Mouse (Mus musculus) liver, embryonic 12.5 days (tissue): Measurements from ENCODE around the gene Snx9. TPM values are rescaled to one million over a fixed set of nuclear protein-coding genes. Genes with fewer than 3 reads are reported as not detected.

ENCODE experiments used
- ATAC-seq: fragments of 200-750 bp; cut with Nextera tagmentation; 2 replicates; pipeline ENCODE4 v1.8.0; 2017; ENCODE audit warnings: moderate number of reproducible peaks, mild to moderate bottlenecking, moderate library complexity
- H3K27ac ChIP-seq: fragments of 300-500 bp; sonication (generic); 2 replicates; pipeline ENCODE4 v1.5.1; 2016; ENCODE audit warnings: mild to moderate bottlenecking
- H3K27me3 ChIP-seq: fragments of 300-500 bp; sonication (generic); replicated peaks from 2 replicates; pipeline ENCODE4 v1.6.1; 2016; ENCODE audit warnings: mild to moderate bottlenecking, moderate library complexity
- H3K36me3 ChIP-seq: fragments of 300-500 bp; sonication (generic); 2 replicates; pipeline ENCODE4 v1.6.1; 2016; ENCODE audit warnings: mild to moderate bottlenecking, moderate library complexity
- H3K4me1 ChIP-seq: fragments of 300-500 bp; sonication (generic); 2 replicates; pipeline ENCODE4 v1.6.1; 2016
- H3K4me2 ChIP-seq: fragments of 300-500 bp; sonication (generic); 2 replicates; pipeline ENCODE4 v1.6.1; 2016; ENCODE audit warnings: mild to moderate bottlenecking, moderate library complexity
- H3K4me3 ChIP-seq: fragments of 300-500 bp; sonication (generic); 2 replicates; pipeline ENCODE4 v1.5.1; 2016; ENCODE audit warnings: mild to moderate bottlenecking, moderate library complexity
- H3K9ac ChIP-seq: fragments of 300-500 bp; sonication (generic); 2 replicates; pipeline ENCODE4 v1.6.1; 2016; ENCODE audit warnings: mild to moderate bottlenecking, moderate library complexity
- H3K9me3 ChIP-seq: fragments of 300-500 bp; sonication (generic); replicated peaks from 2 replicates; pipeline ENCODE4 v1.6.1; 2016; ENCODE audit warnings: mild to moderate bottlenecking, moderate library complexity
- WGBS: fragments of 180-500 bp; shearing (Covaris S2); methylation state at CpG from one replicate; pipeline ENCODE4 v1.1.7; 2016; ENCODE audit not compliant: insufficient replicate concordance; 5-methylcytosine and 5-hydroxymethylcytosine counted together
- polyA plus RNA-seq: library from polyadenylated mRNA; unstranded; fragments of >200 nt; fragmentation: Nextera tagmentation; extraction: Ambion mirVana; gene quantifications from 2 replicates; pipeline ENCODE4 v1.2.1, GENCODE M21; 2016

Snx9 gene
- polyA plus RNA-seq, 1 experiment from 2014 or later, result 22.7 TPM

DNA sequence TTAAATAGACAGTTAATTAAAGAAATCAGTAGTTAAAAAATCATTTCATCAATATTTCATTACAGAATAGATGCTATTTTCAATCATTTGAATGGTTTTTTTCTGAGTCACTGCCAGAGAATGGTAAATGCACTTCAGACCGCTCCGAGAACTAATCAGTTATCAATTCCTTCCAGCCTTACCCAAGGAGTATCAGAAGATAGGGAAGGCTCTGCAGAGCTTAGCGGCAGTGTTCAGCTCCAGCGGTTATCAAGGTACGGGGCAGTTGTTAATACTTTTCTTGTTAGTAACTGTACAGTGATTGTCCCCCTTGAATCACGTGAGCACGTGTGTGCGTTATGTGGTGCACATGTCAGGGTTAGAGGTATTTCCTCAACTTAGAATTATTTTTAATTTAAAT, 80.8 kb downstream of the Snx9 start:
- Histone ChIP-seq H3K4me3 (no peak overlapping the region), H3K27me3 (no peaks in the 10 kb centered on the region), H3K4me1 (peaks cover 23% of the 10 kb centered on the region), H3K9ac (no peak overlapping the region), H3K4me2 (no peak overlapping the region), H3K27ac (no peak overlapping the region), H3K9me3 (no peaks in the 10 kb centered on the region), H3K36me3 (peaks cover 84% of the 10 kb centered on the region)
- peak; percentile 50; the same call in 1 of the 2 replicates for ATAC-seq
- WGBS, result 48% methylated on average over 8 of the region's 8 CpGs

DNA sequence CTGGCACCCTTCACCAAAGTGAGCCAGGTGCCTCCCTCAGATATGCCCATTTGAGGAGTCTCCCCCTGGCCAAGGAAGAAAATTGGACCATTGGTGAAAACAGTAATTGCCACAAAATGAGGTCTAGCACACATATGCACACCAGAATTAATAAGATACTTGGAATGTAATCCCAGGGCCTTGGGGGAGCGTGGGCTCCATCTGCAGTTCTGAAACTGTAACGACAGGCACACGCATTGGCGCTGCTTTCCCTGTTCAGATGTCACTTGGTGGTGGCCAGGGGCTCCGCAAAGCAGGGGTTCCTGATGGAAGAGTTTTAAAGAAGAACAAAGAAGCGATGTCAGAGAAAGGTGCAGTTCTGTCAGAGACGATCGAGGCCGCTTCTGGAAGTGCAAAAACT, 82.2 kb downstream of the Snx9 start:
- no peak for ATAC-seq
- WGBS, result 76% methylated on average over 9 of the region's 9 CpGs

DNA sequence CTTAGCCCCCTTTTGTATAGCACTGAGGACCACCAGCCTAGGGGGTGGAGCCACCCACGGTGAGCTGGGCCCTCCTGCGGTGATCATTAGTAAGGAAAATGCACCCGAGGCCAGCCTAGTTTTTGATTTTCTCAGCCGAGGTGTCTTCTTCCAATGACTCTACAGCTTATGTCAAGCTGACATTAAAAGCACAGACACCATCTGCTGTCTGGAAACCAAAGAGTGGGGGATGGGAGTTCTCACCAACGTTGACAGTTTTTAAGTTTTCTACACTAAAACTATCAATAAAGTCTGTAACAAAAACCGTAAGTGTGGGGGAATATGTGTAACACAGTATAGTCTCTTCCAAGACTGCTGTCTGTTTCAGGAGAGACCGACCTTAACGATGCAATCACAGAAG, 83.1 kb downstream of the Snx9 start:
- Histone ChIP-seq H3K9me3 (no peaks in the 10 kb centered on the region), H3K36me3 (peaks cover 89% of the 10 kb centered on the region)
- ATAC-seq, result no peak

More for the DNA sequence above, 82.2 kb downstream of the Snx9 start:
- H3K9me3 ChIP-seq, result no peaks in the 10 kb centered on the region
- H3K4me1 ChIP-seq, result peaks cover 23% of the 10 kb centered on the region
- H3K27me3 ChIP-seq, result no peaks in the 10 kb centered on the region
- no peak overlapping the region for H3K27ac ChIP-seq
- H3K4me2 ChIP-seq, result no peak overlapping the region
- H3K9ac ChIP-seq, result no peak overlapping the region
- no peak overlapping the region for H3K4me3 ChIP-seq
- H3K36me3 ChIP-seq, result peaks cover 89% of the 10 kb centered on the region

DNA sequence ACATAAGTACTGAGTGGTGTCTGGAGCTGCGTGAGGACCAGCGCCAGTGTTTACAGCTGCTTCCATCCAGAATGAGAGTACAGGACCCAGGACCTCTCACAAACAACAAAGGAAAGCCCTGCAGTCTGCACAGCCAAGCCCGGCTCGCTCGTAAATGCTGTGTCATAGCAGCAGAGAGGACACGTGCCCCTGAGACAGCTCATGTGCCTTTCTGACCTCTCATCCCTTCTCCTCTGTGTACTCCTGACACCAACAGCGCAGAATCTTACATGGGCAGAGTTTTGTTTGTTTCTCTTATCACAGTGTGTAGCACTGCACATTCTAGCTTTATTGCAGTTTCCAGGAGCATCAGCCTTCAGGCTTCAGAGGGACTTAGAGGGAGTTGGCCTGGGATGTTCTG, 85.6 kb downstream of the Snx9 start:
- Histone ChIP-seq H3K4me3 (no peak overlapping the region), H3K9ac (no peak overlapping the region), H3K36me3 (peaks cover 83% of the 10 kb centered on the region), H3K4me1 (peaks cover 6% of the 10 kb centered on the region), H3K27ac (no peak overlapping the region), H3K27me3 (no peaks in the 10 kb centered on the region), H3K4me2 (no peak overlapping the region), H3K9me3 (no peaks in the 10 kb centered on the region)
- WGBS, result 75% methylated on average over 7 of the region's 7 CpGs
- ATAC-seq, result peak; percentile 67

More for the DNA sequence above, 83.1 kb downstream of the Snx9 start:
- Histone ChIP-seq H3K4me1 (peaks cover 23% of the 10 kb centered on the region), H3K27ac (no peak overlapping the region), H3K27me3 (no peaks in the 10 kb centered on the region), H3K9ac (no peak overlapping the region), H3K4me2 (no peak overlapping the region), H3K4me3 (no peak overlapping the region)
- 74% methylated on average over 8 of the region's 8 CpGs for WGBS

DNA sequence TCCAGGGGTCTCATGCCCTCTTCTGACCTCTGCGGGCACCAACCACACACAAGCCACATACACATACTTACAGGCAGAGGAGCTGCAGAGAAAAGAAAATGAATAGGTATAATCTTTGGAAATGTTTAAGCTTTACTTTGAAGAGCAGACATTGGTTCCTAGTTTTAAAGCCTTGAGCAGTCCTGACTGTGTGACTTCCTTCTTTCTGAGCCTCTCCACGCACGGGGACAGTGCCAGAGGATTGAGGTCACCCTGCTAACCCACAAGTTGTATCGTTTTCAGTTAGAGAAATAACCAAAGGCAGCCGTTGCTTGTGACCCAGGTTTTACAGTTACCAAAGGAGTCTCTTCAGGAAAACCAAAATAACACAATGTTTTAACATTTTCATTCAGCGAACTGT, 87.9 kb downstream of the Snx9 start:
- no peaks in the 10 kb centered on the region for H3K9me3 ChIP-seq
- no peak overlapping the region for H3K27ac ChIP-seq
- H3K4me3 ChIP-seq, result no peak overlapping the region
- H3K4me2 ChIP-seq, result no peak overlapping the region
- H3K27me3 ChIP-seq, result no peaks in the 10 kb centered on the region
- peaks cover 74% of the 10 kb centered on the region for H3K36me3 ChIP-seq
- no peaks in the 10 kb centered on the region; the same call in 1 of the 2 replicates for H3K4me1 ChIP-seq
- ATAC-seq, result no peak
- no peak overlapping the region for H3K9ac ChIP-seq
- 61% methylated on average over 6 of the region's 6 CpGs for WGBS

DNA sequence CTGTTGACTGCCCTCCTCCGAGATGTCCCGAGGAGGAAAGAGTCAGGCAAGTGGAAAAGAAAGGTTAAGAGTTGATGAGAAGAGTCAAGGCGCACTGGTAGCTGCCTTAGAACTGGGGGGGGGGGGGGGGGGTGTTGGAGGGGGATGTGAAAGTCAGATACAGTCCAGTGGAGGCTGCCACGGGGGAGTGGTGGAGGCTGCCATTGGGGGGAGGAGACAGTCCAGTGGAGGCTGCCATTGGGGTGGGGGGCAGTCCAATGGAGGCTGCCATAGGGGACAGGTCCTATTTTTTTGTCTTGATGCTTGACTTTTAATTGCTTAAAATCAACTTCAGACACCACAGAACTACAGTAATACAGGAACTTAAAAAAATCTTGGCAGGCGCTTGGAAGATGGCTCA, 91.0 kb downstream of the Snx9 start:
- 74% methylated on average over 5 of the region's 5 CpGs for WGBS

DNA sequence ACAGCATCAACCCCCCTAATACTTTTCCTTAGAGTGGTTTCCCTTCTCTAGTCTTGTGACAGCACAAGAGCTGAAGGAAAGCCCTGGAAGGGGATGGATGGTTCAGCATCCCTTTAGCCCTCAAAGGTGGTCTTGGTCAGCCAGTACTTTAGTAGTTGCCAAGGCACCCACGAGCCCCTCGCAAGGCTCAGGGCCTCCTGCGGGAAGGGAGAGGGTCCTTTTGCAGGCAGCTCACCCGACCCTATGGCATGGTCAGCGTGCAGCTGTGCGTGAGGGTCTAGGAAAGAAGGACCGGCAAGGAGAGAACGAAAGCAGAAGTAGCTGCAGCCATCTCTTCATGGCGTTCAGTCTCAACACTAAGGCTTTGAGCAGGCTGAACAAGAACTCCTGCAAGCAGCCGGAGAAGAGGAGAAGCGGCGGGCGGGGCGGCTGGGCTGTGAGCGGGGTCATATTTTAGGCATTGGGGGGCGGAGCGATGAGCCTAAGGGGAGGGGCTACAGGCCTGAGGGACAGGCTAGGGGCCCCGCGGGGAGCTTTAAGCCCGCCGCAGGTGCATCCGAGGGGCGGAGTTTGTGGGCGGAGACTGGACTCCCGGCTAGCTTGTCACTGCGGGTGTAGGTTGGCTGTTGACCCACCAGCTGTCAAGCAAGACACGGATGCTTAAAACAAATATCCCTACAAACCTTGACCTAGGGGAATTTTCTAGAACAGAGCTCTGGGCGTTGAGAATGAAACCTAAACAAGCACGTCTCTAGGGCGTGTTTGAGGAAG, 93.6 kb downstream of the Snx9 start:
- peak overlapping the region; percentile 79 for H3K4me2 ChIP-seq
- no peak overlapping the region for H3K27ac ChIP-seq
- H3K4me1 ChIP-seq, result peaks cover 14% of the 10 kb centered on the region
- H3K4me3 ChIP-seq, result peak overlapping the region; percentile 52
- no peaks in the 10 kb centered on the region for H3K9me3 ChIP-seq
- peak; percentile 96 for ATAC-seq
- peaks cover 29% of the 10 kb centered on the region for H3K27me3 ChIP-seq
- H3K36me3 ChIP-seq, result peaks cover 20% of the 10 kb centered on the region
- peak overlapping the region; percentile 69 for H3K9ac ChIP-seq
- 1% methylated on average over 30 of the region's 30 CpGs for WGBS

More for the DNA sequence above, 91.0 kb downstream of the Snx9 start:
- ATAC-seq, result no peak
- Histone ChIP-seq H3K36me3 (peaks cover 46% of the 10 kb centered on the region), H3K27ac (no peak overlapping the region), H3K27me3 (peaks cover 5% of the 10 kb centered on the region; the same call in 1 of the 2 replicates), H3K9ac (no peak overlapping the region), H3K4me2 (no peak overlapping the region), H3K9me3 (no peaks in the 10 kb centered on the region), H3K4me3 (no peak overlapping the region), H3K4me1 (peaks cover 14% of the 10 kb centered on the region)

DNA sequence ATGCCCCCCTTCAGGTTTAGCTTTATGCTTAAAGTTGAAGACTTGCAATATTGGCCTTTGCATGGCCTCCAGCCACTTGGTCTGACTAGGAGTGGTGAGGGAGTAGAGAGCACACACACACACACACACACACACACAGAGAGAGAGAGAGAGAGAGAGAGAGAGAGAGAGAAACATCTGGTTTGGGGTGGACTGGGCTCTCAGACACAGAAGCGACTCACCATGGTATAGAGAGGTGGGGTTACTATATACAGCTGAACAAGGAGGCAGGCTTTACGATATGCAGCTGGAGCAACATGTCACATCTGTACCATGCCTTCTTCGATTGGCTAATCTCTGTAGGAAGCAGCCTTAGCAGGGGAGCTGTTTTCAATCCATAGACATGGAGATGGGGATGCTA, 94.6 kb downstream of the Snx9 start:
- no peaks in the 10 kb centered on the region for H3K9me3 ChIP-seq
- H3K36me3 ChIP-seq, result peaks cover 13% of the 10 kb centered on the region
- H3K27me3 ChIP-seq, result peaks cover 39% of the 10 kb centered on the region
- peak overlapping the region; percentile 79 for H3K4me2 ChIP-seq
- ATAC-seq, result no peak
- H3K9ac ChIP-seq, result 0 out of 2 replicates have a peak overlapping the region, but pooled peaks have one; percentile 69
- no peak overlapping the region for H3K4me3 ChIP-seq
- 70% methylated on average over 3 of the region's 3 CpGs for WGBS
- H3K4me1 ChIP-seq, result peaks cover 16% of the 10 kb centered on the region
- H3K27ac ChIP-seq, result no peak overlapping the region

DNA sequence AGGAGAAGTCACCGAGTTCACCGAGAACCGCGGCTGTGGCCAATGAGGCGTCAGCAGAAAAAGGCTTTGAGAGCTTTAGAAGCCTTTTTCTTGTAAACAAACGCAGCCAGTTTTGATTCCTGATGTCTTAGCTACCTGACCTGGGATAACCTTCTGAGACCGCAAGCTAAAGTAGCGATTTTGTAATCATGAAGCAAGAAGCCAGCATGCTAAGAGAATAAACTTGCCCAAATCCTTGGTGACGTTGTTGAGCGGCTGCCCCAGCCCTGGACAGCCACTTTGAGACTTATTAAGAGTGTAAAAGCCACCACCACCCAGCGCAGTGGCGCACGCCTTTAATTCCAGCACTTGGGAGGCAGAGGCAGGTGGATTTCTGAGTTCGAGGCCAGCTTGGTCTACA, 95.1 kb downstream of the Snx9 start:
- Histone ChIP-seq H3K9ac (no peak overlapping the region), H3K4me2 (no peak overlapping the region), H3K27ac (no peak overlapping the region), H3K36me3 (peaks cover 9% of the 10 kb centered on the region), H3K27me3 (peaks cover 45% of the 10 kb centered on the region), H3K4me1 (peaks cover 21% of the 10 kb centered on the region), H3K9me3 (no peaks in the 10 kb centered on the region), H3K4me3 (no peak overlapping the region)
- WGBS, result 73% methylated on average over 14 of the region's 14 CpGs
- ATAC-seq, result no peak

DNA sequence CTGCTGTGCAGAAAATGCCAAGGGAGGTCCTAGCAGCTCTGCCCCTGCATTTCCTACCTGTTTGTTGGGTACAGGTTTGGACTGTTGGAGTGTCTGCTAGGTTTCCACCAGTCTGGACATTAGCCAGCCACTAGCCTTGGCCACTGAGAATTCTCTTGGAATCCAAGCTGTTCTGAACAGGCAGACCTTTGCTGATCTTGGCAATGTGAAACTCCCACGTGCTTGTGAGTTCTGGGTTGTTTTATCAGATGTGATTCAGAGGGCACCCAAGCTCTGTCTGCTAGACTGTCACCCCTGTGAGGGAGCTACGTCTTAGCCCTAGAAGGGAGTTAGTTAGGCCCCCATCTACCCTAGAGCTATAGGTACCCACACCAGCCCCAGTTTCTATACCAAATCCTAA, 96.3 kb downstream of the Snx9 start:
- Histone ChIP-seq H3K4me2 (no peak overlapping the region), H3K27me3 (peaks cover 56% of the 10 kb centered on the region), H3K27ac (no peak overlapping the region), H3K4me3 (no peak overlapping the region), H3K9me3 (no peaks in the 10 kb centered on the region), H3K9ac (no peak overlapping the region), H3K36me3 (0 out of 2 replicates have a peak, but pooled peaks cover under 1% of the 10 kb centered on the region), H3K4me1 (peaks cover 27% of the 10 kb centered on the region)
- no peak for ATAC-seq
- WGBS, result 50% methylated on average over 2 of the region's 2 CpGs

DNA sequence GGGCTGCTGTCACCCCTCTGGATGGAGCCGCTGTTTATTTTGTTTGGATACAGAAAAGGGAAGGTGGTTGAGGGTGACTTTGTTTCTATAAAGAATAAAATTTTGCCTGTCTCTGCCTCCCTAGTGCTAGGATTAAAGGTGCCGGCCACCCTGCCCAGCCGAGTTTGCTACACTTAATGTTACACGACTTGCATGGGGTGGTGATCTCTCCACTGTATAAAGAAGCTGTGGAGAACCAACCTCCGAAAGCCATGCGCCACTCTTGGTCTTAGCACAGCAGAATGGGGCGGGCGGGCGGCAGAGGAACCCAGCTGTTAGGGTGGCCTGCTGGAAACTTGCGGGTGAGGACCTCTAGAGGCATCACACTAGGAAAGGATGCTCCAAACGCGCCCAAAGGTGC, 98.7 kb downstream of the Snx9 start:
- no peak overlapping the region for H3K9ac ChIP-seq
- no peak for ATAC-seq
- H3K4me1 ChIP-seq, result peaks cover 21% of the 10 kb centered on the region
- H3K27me3 ChIP-seq, result peaks cover 59% of the 10 kb centered on the region
- 53% methylated on average over 12 of the region's 12 CpGs for WGBS
- H3K4me2 ChIP-seq, result no peak overlapping the region
- H3K27ac ChIP-seq, result no peak overlapping the region
- no peak overlapping the region for H3K4me3 ChIP-seq
- H3K9me3 ChIP-seq, result no peaks in the 10 kb centered on the region
- no peaks in the 10 kb centered on the region for H3K36me3 ChIP-seq

DNA sequence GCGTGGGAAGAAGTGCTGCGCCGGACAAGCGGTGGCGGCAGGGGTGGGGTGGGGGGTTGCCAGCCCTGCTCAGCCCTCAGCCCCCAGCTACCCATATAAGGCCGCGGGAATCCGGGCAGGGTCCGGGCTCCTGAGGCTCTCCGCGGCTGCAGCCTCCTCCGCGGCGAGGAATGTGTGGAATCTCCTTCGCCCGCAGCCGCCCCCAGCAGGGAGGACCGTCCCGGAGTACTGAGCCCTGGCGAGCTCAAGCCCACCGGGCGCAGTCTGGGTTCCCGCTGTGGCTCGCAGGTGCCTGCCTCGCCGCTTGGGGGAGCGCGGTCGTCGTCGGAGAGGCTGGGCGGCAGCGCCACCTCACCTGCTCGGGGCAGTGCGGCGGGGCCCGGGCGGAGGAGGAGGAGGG, 99.7 kb downstream of the Snx9 start:
- peaks cover 14% of the 10 kb centered on the region for H3K4me1 ChIP-seq
- H3K4me3 ChIP-seq, result peak overlapping the region; percentile 69
- peak overlapping the region; percentile 91 for H3K4me2 ChIP-seq
- no peaks in the 10 kb centered on the region for H3K9me3 ChIP-seq
- WGBS, result under 1% methylated on average over 37 of the region's 38 CpGs
- peak; percentile 78 for ATAC-seq
- H3K36me3 ChIP-seq, result no peaks in the 10 kb centered on the region
- H3K27ac ChIP-seq, result no peak overlapping the region
- H3K9ac ChIP-seq, result peak overlapping the region; percentile 46
- H3K27me3 ChIP-seq, result peaks cover 54% of the 10 kb centered on the region
